ENCODE assay signal across 9 mouse cellular contexts in the genomic region with DNA sequence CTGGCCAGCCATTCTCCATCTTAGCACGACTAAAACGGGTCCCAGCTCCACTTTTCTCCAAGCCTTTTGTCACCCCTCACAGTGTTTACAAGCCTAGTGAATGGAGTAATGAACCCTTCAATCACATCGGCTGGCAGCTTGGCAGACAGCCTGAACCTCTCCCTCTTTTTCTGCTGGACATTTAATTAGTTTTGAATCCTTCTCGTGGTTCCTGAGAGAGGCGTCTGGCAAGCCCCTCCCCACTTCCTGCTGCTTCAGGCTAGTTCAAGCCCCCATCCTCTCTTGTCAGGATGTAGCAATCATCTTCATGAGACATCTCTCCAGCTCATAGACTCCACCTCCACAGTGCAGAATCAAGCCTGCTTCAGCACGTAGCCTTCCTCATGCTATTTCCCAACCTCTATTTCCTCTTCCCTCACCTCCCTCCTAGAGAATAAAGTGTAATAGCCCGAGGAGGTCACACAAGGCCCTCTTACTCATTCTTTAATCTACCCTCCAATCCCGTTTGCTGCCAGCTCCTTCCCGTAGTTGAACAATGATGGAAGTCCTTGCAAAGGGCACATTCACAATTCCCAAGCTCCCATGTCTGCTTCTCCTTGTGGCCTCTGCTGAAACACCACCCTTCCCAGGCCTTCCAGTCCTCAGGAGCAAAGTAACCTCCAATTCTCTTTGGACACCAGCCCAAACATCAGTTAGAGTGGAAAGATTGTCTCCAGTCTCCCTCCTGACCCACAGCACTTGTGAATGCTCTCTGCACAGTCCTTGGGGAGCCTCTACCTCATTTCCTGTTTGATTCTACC. TPM values are rescaled to one million over a fixed set of nuclear protein-coding genes. Genes with fewer than 3 reads are reported as not detected.
DNase-seq lines count a peak whose midpoint lies in the region; ATAC-seq lines count a peak whose summit lies in the region.
"Had no signal": no experiment of that assay in that cellular context is flagged by ENCODE, and none has a peak within 500 bp of the region (broad histone marks: within the 10 kb centered on the region; RNA-seq: fewer than 3 reads in every experiment).

No protein-coding gene starts in this region.

- H3K36me3 ChIP-seq in hindbrain, embryonic 11.5 days (ENCODE audit: control insufficient read depth, insufficient read depth, low read length) = no peaks in the 10 kb centered on the region
- H3K36me3 ChIP-seq in limb, embryonic 13.5 days = peaks cover 9% of the 10 kb centered on the region
- H3K36me3 ChIP-seq in stomach, embryonic 14.5 days (ENCODE audit: control insufficient read depth, insufficient read depth, low read length) = no peaks in the 10 kb centered on the region; the same call in 1 of the 2 replicates

- no peak overlapping the region for H3K9ac ChIP-seq in hindbrain, embryonic 11.5 days (ENCODE audit: low read depth, low read length)
- H3K9ac ChIP-seq in limb, embryonic 13.5 days = peak overlapping the region; percentile 15; the same call in 1 of the 2 replicates
- H3K9ac ChIP-seq in stomach, embryonic 14.5 days (replicated peaks; ENCODE audit: low read depth, low read length) = no peak overlapping the region
- H3K9ac ChIP-seq: liver, embryonic 14.5 days had no signal

- no peak overlapping the region for H3K4me2 ChIP-seq in hindbrain, embryonic 11.5 days (replicated peaks; ENCODE audit: low read depth, low read length)
- H3K4me2 ChIP-seq in limb, embryonic 13.5 days (replicated peaks) = peak overlapping the region; percentile 31
- 0 out of 2 replicates have a peak overlapping the region, but pooled peaks have one; percentile 22 for H3K4me2 ChIP-seq in stomach, embryonic 14.5 days (replicated peaks; ENCODE audit: low read depth, low read length)

- H3K4me3 ChIP-seq in hindbrain, embryonic 11.5 days (ENCODE audit: low read depth, low read length) = no peak overlapping the region
- H3K4me3 ChIP-seq in limb, embryonic 13.5 days = no peak overlapping the region
- no peak overlapping the region for H3K4me3 ChIP-seq in stomach, embryonic 14.5 days (ENCODE audit: low read depth, low read length)

- H3K27me3 ChIP-seq in hindbrain, embryonic 11.5 days (ENCODE audit: control insufficient read depth, insufficient read depth, low read length) = no peaks in the 10 kb centered on the region
- H3K27me3 ChIP-seq in limb, embryonic 13.5 days = no peaks in the 10 kb centered on the region
- no peaks in the 10 kb centered on the region for H3K27me3 ChIP-seq in stomach, embryonic 14.5 days (ENCODE audit: control insufficient read depth, insufficient read depth, low read length)

- intact Hi-C loops in gastrocnemius, postnatal 36 days (cut with DNase I) = no loop called here

- no peak for DNase-seq in frontal cortex, adult 2 months (ENCODE audit: extremely low spot score in 1 of 2, low spot score in 1 of 2)
- peak; percentile 19 for DNase-seq in adrenal gland, postnatal 25 days
- DNase-seq in hindbrain, embryonic 11.5 days (ENCODE audit: low spot score) = peak; percentile 35
- no peak for DNase-seq in frontal cortex, postnatal 10 days (ENCODE audit: low spot score in 2 of 2)
- DNase-seq in gastrocnemius, postnatal 36 days = no peak

- ATAC-seq in frontal cortex, adult (ENCODE audit: low TSS enrichment) = peak; percentile 16; the same call in 1 of the 2 replicates
- peak; percentile 80 for ATAC-seq in hindbrain, embryonic 11.5 days (ENCODE audit: low FRiP score)
- peak; percentile 59; the same call in 1 of the 2 replicates for ATAC-seq in limb, embryonic 13.5 days (ENCODE audit: low FRiP score, low read depth)
- 0 out of 2 replicates have a peak, but pooled peaks have one; percentile 53 for ATAC-seq in stomach, embryonic 14.5 days (ENCODE audit: insufficient number of reproducible peaks, insufficient read depth, low FRiP score, low read depth)

- WGBS in hindbrain, embryonic 11.5 days = 31% methylated on average over 9 of the region's 9 CpGs
- 19% methylated on average over 9 of the region's 9 CpGs for WGBS in limb, embryonic 13.5 days
- 14% methylated on average over 9 of the region's 9 CpGs for WGBS in stomach, embryonic 14.5 days

- H3K27ac ChIP-seq in hindbrain, embryonic 11.5 days (ENCODE audit: low read depth, low read length) = no peak overlapping the region
- H3K27ac ChIP-seq in limb, embryonic 13.5 days = peak overlapping the region; percentile 16; the same call in 1 of the 2 replicates
- peak overlapping the region; percentile 10; the same call in 1 of the 2 replicates for H3K27ac ChIP-seq in stomach, embryonic 14.5 days (ENCODE audit: low read length)
- H3K27ac ChIP-seq: liver, embryonic 14.5 days had no signal

- H3K9me3 ChIP-seq in hindbrain, embryonic 11.5 days (ENCODE audit: control insufficient read depth, low read length) = no peaks in the 10 kb centered on the region
- H3K9me3 ChIP-seq in limb, embryonic 13.5 days = no peaks in the 10 kb centered on the region
- no peaks in the 10 kb centered on the region for H3K9me3 ChIP-seq in stomach, embryonic 14.5 days (ENCODE audit: control insufficient read depth, low read depth, low read length)

- no peaks in the 10 kb centered on the region; the same call in 1 of the 2 replicates for H3K4me1 ChIP-seq in hindbrain, embryonic 11.5 days (replicated peaks; ENCODE audit: control insufficient read depth, insufficient read depth, low read length)
- peaks cover 23% of the 10 kb centered on the region for H3K4me1 ChIP-seq in limb, embryonic 13.5 days
- peaks cover 14% of the 10 kb centered on the region for H3K4me1 ChIP-seq in stomach, embryonic 14.5 days (ENCODE audit: control insufficient read depth, insufficient read depth, low read length)

RNA-seq across cellular contexts. Expression of a gene that starts 12.1 kb away (rescaled TPM):
- 20.1 and 21.3 TPM in 2 replicates for polyA plus RNA-seq in frontal cortex, adult 2 months (2012; rRNA removed)
- 150 and 159 TPM in 2 replicates for total RNA-seq in adrenal gland, postnatal 25 days (2021)
- 64.0 and 70.5 TPM in 2 replicates for polyA plus RNA-seq in hindbrain, embryonic 11.5 days (2014; fragmentation: Nextera tagmentation; extraction: Ambion mirVana)
- polyA plus RNA-seq in limb, embryonic 13.5 days (2015; fragmentation: Nextera tagmentation; extraction: Ambion mirVana) = 42.2 and 42.4 TPM in 2 replicates
- 88.3 and 89.5 TPM in 2 replicates for polyA plus RNA-seq in stomach, embryonic 14.5 days (2014; fragmentation: Nextera tagmentation; extraction: Ambion mirVana)
- total RNA-seq in gastrocnemius, postnatal 36 days (2021) = 10 to 100 TPM; 12.5 to 13.4 TPM

Comparison
In these comparisons a context has a peak if more than half of its experiments do, and no peak if none do; other contexts are left out.
1. ATAC-seq: peak in every context shown above with its lines; median percentile 80 in hindbrain, embryonic 11.5 days; 59 in limb, embryonic 13.5 days; 53 in stomach, embryonic 14.5 days; 16 in frontal cortex, adult.
2. DNase-seq: peak in adrenal gland, postnatal 25 days (single experiment) and hindbrain, embryonic 11.5 days (single experiment); none in frontal cortex, adult 2 months (0 of 2), frontal cortex, postnatal 10 days (0 of 2) and gastrocnemius, postnatal 36 days (0 of 2).